In genomic region chr11:85640659-85641058, GRCm38 (mm10) we compare ENCODE assay signal across 8 mouse cellular contexts.
A peak's percentile ranks its signal among the peaks of the same experiment; 100 is the strongest.
DNase-seq lines count a peak whose midpoint lies in the region; ATAC-seq and TF ChIP-seq lines count a peak whose summit lies in the region.
"Had no signal": no experiment of that assay in that cellular context is flagged by ENCODE, and none has a peak within 500 bp of the region (broad histone marks: within the 10 kb centered on the region; RNA-seq: fewer than 3 reads in every experiment).

No protein-coding gene starts in this region.

- ATAC-seq in embryonic facial prominence, embryonic 12.5 days (ENCODE audit: insufficient number of reproducible peaks, insufficient read depth, low FRiP score, low TSS enrichment) = 0 out of 2 replicates have a peak, but pooled peaks have one; percentile 37
- peak; percentile 63 for ATAC-seq in hindbrain, embryonic 15.5 days (ENCODE audit: low FRiP score, low read depth)
- ATAC-seq in midbrain, postnatal 0 days (ENCODE audit: low FRiP score) = no peak
- ATAC-seq in monocyte, adult 5-6 weeks (replicated peaks; ENCODE audit: insufficient number of reproducible peaks, low FRiP score, low TSS enrichment, poor library complexity, severe bottlenecking) = no peak

- TF ChIP-seq CTCF in midbrain, postnatal 0 days (IDR thresholded peaks at IDR 0.05) = 0 out of 2 replicates have a peak, but pooled peaks have one; percentile 14

- WGBS in embryonic facial prominence, embryonic 12.5 days = 20% methylated on average over 5 of the region's 5 CpGs
- 15% methylated on average over 5 of the region's 5 CpGs for WGBS in hindbrain, embryonic 15.5 days
- WGBS in midbrain, postnatal 0 days = 17% methylated on average over 5 of the region's 5 CpGs

- intact Hi-C loops in left cerebral cortex, postnatal 14 days (cut with DNase I) = no loop called here

- H3K27me3 ChIP-seq in embryonic facial prominence, embryonic 12.5 days = no peaks in the 10 kb centered on the region
- H3K27me3 ChIP-seq in hindbrain, embryonic 15.5 days = no peaks in the 10 kb centered on the region
- no peaks in the 10 kb centered on the region for H3K27me3 ChIP-seq in midbrain, postnatal 0 days (ENCODE audit: insufficient read depth, low read length)
- H3K27me3 ChIP-seq: liver, embryonic 15.5 days had no signal

- peak overlapping the region; percentile 42 for H3K9ac ChIP-seq in embryonic facial prominence, embryonic 12.5 days
- H3K9ac ChIP-seq in hindbrain, embryonic 15.5 days = peak overlapping the region; percentile 16; the same call in 1 of the 2 replicates
- H3K9ac ChIP-seq in midbrain, postnatal 0 days (replicated peaks; ENCODE audit: low read length, poor library complexity, severe bottlenecking) = no peak overlapping the region
- H3K9ac ChIP-seq: liver, embryonic 15.5 days had no signal

- peaks cover 63% of the 10 kb centered on the region for H3K4me1 ChIP-seq in embryonic facial prominence, embryonic 12.5 days
- peaks cover 36% of the 10 kb centered on the region for H3K4me1 ChIP-seq in hindbrain, embryonic 15.5 days (replicated peaks)
- peaks cover 15% of the 10 kb centered on the region; the same call in 1 of the 2 replicates for H3K4me1 ChIP-seq in midbrain, postnatal 0 days (ENCODE audit: insufficient read depth, low read length)

- H3K27ac ChIP-seq in embryonic facial prominence, embryonic 12.5 days = peak overlapping the region; percentile 83
- H3K27ac ChIP-seq in hindbrain, embryonic 15.5 days (replicated peaks) = peak overlapping the region; percentile 64; the same call in 1 of the 2 replicates
- no peak overlapping the region for H3K27ac ChIP-seq in midbrain, postnatal 0 days (ENCODE audit: low read depth, low read length)
- H3K27ac ChIP-seq: liver, embryonic 15.5 days had no signal

- peak overlapping the region; percentile 41 for H3K4me2 ChIP-seq in embryonic facial prominence, embryonic 12.5 days (replicated peaks)
- H3K4me2 ChIP-seq in hindbrain, embryonic 15.5 days = peak overlapping the region; percentile 48
- H3K4me2 ChIP-seq in midbrain, postnatal 0 days (ENCODE audit: low read depth, low read length, poor library complexity, severe bottlenecking) = peak overlapping the region; percentile 44
- H3K4me2 ChIP-seq: liver, embryonic 15.5 days had no signal

- peak; percentile 14 to 19 for DNase-seq in left cerebral cortex, postnatal 14 days (ENCODE audit: low spot score in 2 of 2)
- no peak for DNase-seq in left cerebral cortex, adult 11 months (ENCODE audit: low spot score)
- peak; percentile 28 for DNase-seq in midbrain, postnatal 0 days (ENCODE audit: low spot score)
- DNase-seq in thymus, postnatal 10 days (ENCODE audit: low spot score in 2 of 2) = no peak

- H3K36me3 ChIP-seq in embryonic facial prominence, embryonic 12.5 days = no peaks in the 10 kb centered on the region
- no peaks in the 10 kb centered on the region for H3K36me3 ChIP-seq in hindbrain, embryonic 15.5 days
- no peaks in the 10 kb centered on the region for H3K36me3 ChIP-seq in midbrain, postnatal 0 days (ENCODE audit: insufficient read depth, low read length)
- H3K36me3 ChIP-seq: liver, embryonic 15.5 days had no signal

- H3K9me3 ChIP-seq in embryonic facial prominence, embryonic 12.5 days = no peaks in the 10 kb centered on the region
- no peaks in the 10 kb centered on the region for H3K9me3 ChIP-seq in hindbrain, embryonic 15.5 days
- no peaks in the 10 kb centered on the region for H3K9me3 ChIP-seq in midbrain, postnatal 0 days (ENCODE audit: low read length)
- H3K9me3 ChIP-seq: liver, embryonic 15.5 days had no signal

- peak overlapping the region; percentile 1; the same call in 1 of the 2 replicates for H3K4me3 ChIP-seq in embryonic facial prominence, embryonic 12.5 days
- H3K4me3 ChIP-seq in hindbrain, embryonic 15.5 days = peak overlapping the region; percentile 6; the same call in 1 of the 2 replicates
- no peak overlapping the region for H3K4me3 ChIP-seq in midbrain, postnatal 0 days (ENCODE audit: low read depth, low read length)
- H3K4me3 ChIP-seq: liver, embryonic 15.5 days had no signal

Comparison
In these comparisons a context has a peak if more than half of its experiments do, and no peak if none do; other contexts are left out.
1. DNase-seq: peak in left cerebral cortex, postnatal 14 days (2 of 2) and midbrain, postnatal 0 days (single experiment); none in left cerebral cortex, adult 11 months (single experiment) and thymus, postnatal 10 days (0 of 2).
2. ATAC-seq: peak in embryonic facial prominence, embryonic 12.5 days (single experiment) and hindbrain, embryonic 15.5 days (single experiment); none in midbrain, postnatal 0 days (single experiment) and monocyte, adult 5-6 weeks (single experiment).
3. Peak in every context shown above with its lines, with median percentiles within 50 percentile points of each other: H3K4me2 ChIP-seq.